Mouse (Mus musculus) intestine, embryonic 14.5 days (tissue): Measurements from ENCODE around the gene Ces1a. TPM values are rescaled to one million over a fixed set of nuclear protein-coding genes. Genes with fewer than 3 reads are reported as not detected.

ENCODE experiments used
- ATAC-seq: fragments of 200-750 bp; cut with Nextera tagmentation; replicated peaks from 2 replicates; pipeline ENCODE4 v1.8.0; 2017; ENCODE audit warnings: low read depth, moderate number of reproducible peaks, moderate TSS enrichment, moderate library complexity; ENCODE audit not compliant: low FRiP score, low TSS enrichment
- DNase-seq: peaks from one replicate; pipeline ENCODE4 v3.0.0-alpha.2; 2018; ENCODE audit warnings: low spot score
- H3K27ac ChIP-seq: fragments of 300-500 bp; sonication (generic); 2 replicates; pipeline ENCODE4 v1.5.1; 2014; ENCODE audit warnings: low read depth, mild to moderate bottlenecking, control low read depth
- H3K27me3 ChIP-seq: fragments of 300-500 bp; sonication (generic); replicated peaks from 2 replicates; pipeline ENCODE4 v1.6.1; 2014; ENCODE audit warnings: low read length, control low read depth; ENCODE audit not compliant: control insufficient read depth, insufficient read depth
- H3K36me3 ChIP-seq: fragments of 300-500 bp; sonication (generic); 2 replicates; pipeline ENCODE4 v1.6.1; 2014; ENCODE audit warnings: low read length, control low read depth; ENCODE audit not compliant: control insufficient read depth, insufficient read depth
- H3K4me1 ChIP-seq: fragments of 300-500 bp; sonication (generic); replicated peaks from 2 replicates; pipeline ENCODE4 v1.6.1; 2014; ENCODE audit warnings: low read length, control low read depth, mixed read lengths; ENCODE audit not compliant: control insufficient read depth, insufficient read depth
- H3K4me2 ChIP-seq: fragments of 300-500 bp; sonication (generic); 2 replicates; pipeline ENCODE4 v1.6.1; 2014; ENCODE audit warnings: low read length
- H3K4me3 ChIP-seq: fragments of 300-500 bp; sonication (generic); 2 replicates; pipeline ENCODE4 v1.5.1; 2014; ENCODE audit warnings: low read depth, low read length, control low read depth, mixed read lengths
- H3K9ac ChIP-seq: fragments of 300-500 bp; sonication (generic); 2 replicates; pipeline ENCODE4 v1.6.1; 2014; ENCODE audit warnings: mild to moderate bottlenecking, low read length
- H3K9me3 ChIP-seq: fragments of 300-500 bp; sonication (generic); 2 replicates; pipeline ENCODE4 v1.6.1; 2016; ENCODE audit warnings: low read length, control low read depth; ENCODE audit not compliant: control insufficient read depth
- WGBS: fragments of 180-500 bp; shearing (Covaris S2); extraction: QIAGEN DNeasy Blood & Tissue Kit; methylation state at CpG from one replicate; pipeline ENCODE4 v1.1.7; 2014; 5-methylcytosine and 5-hydroxymethylcytosine counted together
- polyA plus RNA-seq: library from polyadenylated mRNA; unstranded; fragments of >200 nt; fragmentation: Nextera tagmentation; extraction: Ambion mirVana; gene quantifications from 2 replicates; pipeline ENCODE4 v1.2.1, GENCODE M21; 2014

Ces1a gene
- polyA plus RNA-seq, 1 experiment from 2014 or later = not detected

GRCm38 (mm10) chr8:92972949-92973348 lies 75.0 kb downstream of the Ces1a start:
- H3K4me2 ChIP-seq = no peak overlapping the region
- H3K4me1 ChIP-seq = no peaks in the 10 kb centered on the region; the same call in 1 of the 2 replicates
- H3K9ac ChIP-seq = no peak overlapping the region
- WGBS = 39% methylated on average over 5 of the region's 5 CpGs
- no peaks in the 10 kb centered on the region for H3K9me3 ChIP-seq
- no peak overlapping the region for H3K27ac ChIP-seq
- no peaks in the 10 kb centered on the region for H3K36me3 ChIP-seq
- no peak overlapping the region for H3K4me3 ChIP-seq
- no peaks in the 10 kb centered on the region for H3K27me3 ChIP-seq
- ATAC-seq = peak; percentile 32; the same call in 1 of the 2 replicates
- DNase-seq = no peak

Other genes starting within 250 kb of the Ces1a start
- gene Mmp2, start 220.9 kb downstream of the Ces1a start, polyA plus RNA-seq = 196 and 219 TPM in 2 replicates
- 5.8 and 7.1 TPM in 2 replicates for gene Lpcat2, start 192.9 kb downstream of the Ces1a start, polyA plus RNA-seq
- gene Capns2, start 146.8 kb downstream of the Ces1a start, polyA plus RNA-seq = 0.30 TPM in 2 replicates
- gene Slc6a2, start 88.1 kb downstream of the Ces1a start, polyA plus RNA-seq = 0.04 TPM in 1 of 2 replicates, not detected in the other
- not detected in 2 replicates for gene Ces1b, start 31.8 kb upstream of the Ces1a start, polyA plus RNA-seq
- gene Ces1c, start 83.1 kb upstream of the Ces1a start, polyA plus RNA-seq = 0.28 and 0.45 TPM in 2 replicates
- 0.61 TPM in 1 of 2 replicates, not detected in the other for gene Ces1d, start 149.6 kb upstream of the Ces1a start, polyA plus RNA-seq
- 0.28 and 0.45 TPM in 2 replicates for gene Ces1e, start 181.4 kb upstream of the Ces1a start, polyA plus RNA-seq
- not detected in 2 replicates for gene Ces1f, start 231.6 kb upstream of the Ces1a start, polyA plus RNA-seq